Mouse (Mus musculus): ENCODE results near the gene Lsm7.

DNA sequence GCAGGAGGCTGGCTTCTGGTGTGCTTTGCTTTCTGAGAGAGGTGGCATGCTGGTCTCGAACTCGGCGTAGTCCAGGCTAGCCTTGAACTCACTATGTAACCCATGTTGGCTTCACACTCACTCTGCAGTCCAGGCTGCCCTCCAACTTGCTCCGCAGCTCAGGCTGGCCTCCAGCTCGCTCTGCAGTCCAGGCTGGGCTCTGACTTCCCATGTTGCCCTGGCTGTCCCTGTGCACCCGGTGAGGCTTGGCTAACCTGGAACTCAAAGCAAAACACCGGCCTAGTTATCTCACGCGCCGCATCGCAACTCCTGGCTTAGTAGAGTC is 702 bp upstream of the Lsm7 start:
- TF ChIP-seq CTCF (IDR thresholded peaks at IDR 0.05; ENCODE audit: borderline replicate concordance, insufficient read depth, low read length) = no peak
- no peak for TF ChIP-seq POLR2A (IDR thresholded peaks at IDR 0.05; ENCODE audit: low read depth, low read length)
